Mouse (Mus musculus) thymus, postnatal 4 days (tissue): Measurements from ENCODE around the gene Sphkap.

ENCODE experiments used
- DNase-seq: peaks from one replicate; pipeline ENCODE4 v3.0.0; 2021

Gene Sphkap

GRCm38 (mm10) chr1:83285866-83286265, 122.1 kb downstream of the Sphkap start:
- DNase-seq: no peak

DNA sequence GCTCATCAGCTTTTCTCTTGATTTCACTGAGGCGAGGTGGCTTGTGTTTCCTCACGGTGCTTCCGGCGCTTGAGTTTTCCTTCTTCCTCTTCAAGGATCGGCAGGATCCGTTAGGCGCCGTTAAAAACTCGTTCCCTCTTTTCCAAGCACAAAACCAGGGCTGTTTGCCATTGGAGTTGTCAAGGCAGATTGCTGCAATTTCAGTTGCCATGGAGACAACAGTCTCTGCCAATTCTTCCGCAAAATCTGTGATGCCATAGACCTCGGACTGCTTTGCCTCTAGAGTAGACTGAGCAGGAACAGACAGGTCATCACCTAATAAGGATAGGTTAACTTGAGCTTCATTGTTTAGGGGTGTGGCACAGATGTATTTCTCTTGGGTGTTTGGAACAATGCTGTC, 131.0 kb downstream of the Sphkap start:
- DNase-seq: no peak

- no peak for DNase-seq
Observed at GRCm38 (mm10) chr1:83276637-83277036, 131.4 kb downstream of the Sphkap start.

DNA sequence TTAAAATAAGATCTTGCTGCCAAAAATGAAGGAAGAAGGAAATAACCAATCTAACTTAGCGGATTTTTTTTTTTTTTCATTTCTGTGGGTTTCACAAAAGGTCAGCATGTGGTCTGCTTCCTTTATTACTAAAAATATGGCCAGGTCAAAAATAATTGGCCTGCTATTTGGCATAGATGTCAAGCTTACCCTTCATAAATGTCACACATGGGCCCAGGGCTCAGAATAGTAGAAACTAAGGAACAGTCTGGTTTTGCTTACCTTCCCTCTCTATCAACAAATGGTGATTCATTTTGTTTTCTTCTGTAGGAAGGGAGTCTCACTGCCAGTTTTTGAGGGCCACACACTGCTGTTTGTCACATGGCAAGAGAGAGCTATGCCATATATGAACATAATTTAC, 156.3 kb downstream of the Sphkap start:
- no peak for DNase-seq

- no peak for DNase-seq
Observed at GRCm38 (mm10) chr1:83248235-83248746, 159.7 kb downstream of the Sphkap start.

- no peak for DNase-seq
Observed at GRCm38 (mm10) chr1:83227946-83228345, 180.1 kb downstream of the Sphkap start.

DNA sequence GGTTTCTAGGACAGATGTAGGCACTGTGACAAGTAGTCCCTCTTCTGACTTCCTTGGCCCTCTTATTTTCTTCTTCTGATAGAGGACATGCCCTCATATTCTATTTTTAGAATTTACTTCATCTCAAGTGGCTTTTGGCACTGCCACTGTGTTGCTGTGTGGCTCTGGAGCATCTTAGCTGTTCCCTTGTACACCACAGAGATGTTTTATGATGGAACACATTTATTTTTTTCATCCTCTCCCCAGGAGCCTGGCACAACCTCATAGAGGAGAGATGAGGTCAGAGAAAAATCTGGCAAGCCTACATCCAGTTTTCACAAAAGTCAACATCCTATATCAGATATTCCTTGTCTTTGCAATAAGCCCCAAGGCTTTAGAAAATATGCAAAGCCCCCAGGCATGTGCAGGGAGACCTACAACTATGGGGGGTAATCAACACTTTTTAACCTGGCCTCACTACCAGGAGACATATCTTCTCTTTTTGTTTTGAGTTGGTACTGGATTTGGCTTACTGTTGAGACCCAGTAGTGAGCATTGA, 183.5 kb downstream of the Sphkap start:
- no peak for DNase-seq

GRCm38 (mm10) chr1:83223072-83223471, 184.9 kb downstream of the Sphkap start:
- no peak for DNase-seq

GRCm38 (mm10) chr1:83218260-83218659, 189.7 kb downstream of the Sphkap start:
- no peak for DNase-seq

DNA sequence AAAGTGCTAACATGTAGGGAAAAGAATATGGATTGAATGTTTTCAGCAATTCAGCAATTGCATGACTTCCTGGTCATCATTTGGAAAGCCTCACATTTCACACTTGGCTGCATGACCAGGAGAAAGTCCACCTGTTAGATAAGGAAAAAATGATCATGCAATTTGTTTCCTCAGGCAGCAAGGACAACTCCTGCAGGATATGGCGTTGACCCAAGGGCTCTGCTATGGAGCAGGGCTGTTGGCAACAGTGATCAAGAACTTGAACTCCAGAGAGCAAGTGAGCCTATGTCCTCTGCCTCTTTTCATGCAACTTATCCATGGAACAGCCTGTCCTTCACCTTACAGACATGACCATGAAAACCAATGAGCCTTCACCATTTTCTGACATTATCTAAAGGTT, 198.0 kb downstream of the Sphkap start:
- no peak for DNase-seq
